Mouse (Mus musculus): ENCODE measurements at regions not wholly inside any gene's neighbourhood (a gene's known extent, or its start where the extent isn't known, plus 50 kb on each side); places are given as distances from the start of the nearest gene placed in this dataset.

DNA sequence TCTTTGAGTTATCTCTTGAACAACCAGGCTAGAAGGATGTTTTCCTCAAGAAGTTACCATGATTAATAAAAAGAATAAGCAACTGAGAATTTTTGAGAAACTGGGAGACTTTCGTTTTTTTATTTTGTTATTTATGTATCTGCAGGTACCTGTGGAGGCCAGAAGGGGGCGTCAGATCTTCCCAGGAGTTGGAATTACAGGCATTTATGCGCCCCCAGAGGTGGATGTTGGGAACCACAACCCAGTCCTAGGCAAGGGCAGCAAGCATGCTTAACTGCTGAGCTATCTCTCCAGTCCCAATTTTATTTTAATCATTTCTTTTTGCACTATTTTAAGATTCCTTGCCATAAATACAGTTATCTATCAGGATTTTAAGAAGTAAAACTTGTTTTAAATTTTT is 140.0 kb upstream of the Lmcd1 start:
- Histone ChIP-seq H3K9me3 (replicated peaks; ENCODE audit: low read length) (no peaks in the 10 kb centered on the region), H3K9ac (ENCODE audit: low read depth, low read length) (no peak overlapping the region), H3K4me3 (replicated peaks; ENCODE audit: low read depth, low read length) (no peak overlapping the region), H3K27me3 (ENCODE audit: insufficient read depth, low read length) (no peaks in the 10 kb centered on the region), H3K4me2 (ENCODE audit: low read length) (no peak overlapping the region), H3K4me1 (replicated peaks; ENCODE audit: insufficient read depth, low read length) (no peaks in the 10 kb centered on the region), H3K36me3 (ENCODE audit: insufficient read depth, low read length) (no peaks in the 10 kb centered on the region), H3K27ac (no peak overlapping the region)
- WGBS = 25% methylated on average over 3 of the region's 3 CpGs
- ATAC-seq (replicated peaks; ENCODE audit: low FRiP score, low read depth) (no peak), DNase-seq (ENCODE audit: low spot score) (peak; percentile 37)
- TF ChIP-seq CTCF (IDR thresholded peaks at IDR 0.05; ENCODE audit: low read depth) = peak; percentile 77

GRCm38 (mm10) chr6:112152535-112153364 is 120.8 kb upstream of the Lmcd1 start:
- Histone ChIP-seq H3K4me2 (ENCODE audit: low read length) (no peak overlapping the region), H3K9me3 (replicated peaks; ENCODE audit: low read length) (no peaks in the 10 kb centered on the region), H3K27me3 (ENCODE audit: insufficient read depth, low read length) (no peaks in the 10 kb centered on the region), H3K27ac (no peak overlapping the region), H3K36me3 (ENCODE audit: insufficient read depth, low read length) (no peaks in the 10 kb centered on the region), H3K4me3 (replicated peaks; ENCODE audit: low read depth, low read length) (no peak overlapping the region), H3K4me1 (replicated peaks; ENCODE audit: insufficient read depth, low read length) (no peaks in the 10 kb centered on the region), H3K9ac (ENCODE audit: low read depth, low read length) (no peak overlapping the region)
- DNase-seq (ENCODE audit: low spot score) (no peak), ATAC-seq (replicated peaks; ENCODE audit: low FRiP score, low read depth) (no peak)
- TF ChIP-seq CTCF (IDR thresholded peaks at IDR 0.05; ENCODE audit: low read depth) = no peak
- WGBS = 69% methylated on average over 10 of the region's 10 CpGs

DNA sequence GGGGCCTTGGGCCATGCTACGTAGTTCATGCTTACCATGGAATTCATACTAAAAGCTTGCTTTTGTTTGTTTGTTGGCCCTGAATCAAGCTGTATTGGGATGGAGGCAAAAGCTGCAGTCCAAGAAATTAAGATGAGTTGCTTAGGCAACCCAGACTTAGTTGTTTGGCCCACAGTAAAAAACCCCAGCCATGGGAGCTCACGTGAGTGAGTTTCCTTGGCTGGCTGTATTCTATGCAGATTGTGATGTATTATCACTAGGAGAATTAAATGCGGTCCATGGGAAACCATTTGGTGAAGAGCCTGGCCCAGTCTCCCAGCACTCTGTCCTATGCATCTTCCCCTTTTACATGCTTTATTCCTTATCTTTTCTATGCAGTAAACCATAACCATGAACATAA is 106.1 kb upstream of the Lmcd1 start:
- Histone ChIP-seq H3K36me3 (ENCODE audit: insufficient read depth, low read length) (no peaks in the 10 kb centered on the region), H3K27ac (no peak overlapping the region), H3K4me2 (ENCODE audit: low read length) (no peak overlapping the region), H3K9me3 (replicated peaks; ENCODE audit: low read length) (no peaks in the 10 kb centered on the region), H3K4me1 (replicated peaks; ENCODE audit: insufficient read depth, low read length) (no peaks in the 10 kb centered on the region), H3K27me3 (ENCODE audit: insufficient read depth, low read length) (no peaks in the 10 kb centered on the region), H3K4me3 (replicated peaks; ENCODE audit: low read depth, low read length) (no peak overlapping the region), H3K9ac (ENCODE audit: low read depth, low read length) (no peak overlapping the region)
- 86% methylated on average over 3 of the region's 3 CpGs for WGBS
- ATAC-seq (replicated peaks; ENCODE audit: low FRiP score, low read depth) = no peak
- no peak for TF ChIP-seq CTCF (IDR thresholded peaks at IDR 0.05; ENCODE audit: low read depth)
- DNase-seq (ENCODE audit: low spot score) = no peak

GRCm38 (mm10) chr6:112176344-112176743 is 97.2 kb upstream of the Lmcd1 start:
- Histone ChIP-seq H3K4me1 (replicated peaks; ENCODE audit: insufficient read depth, low read length) (no peaks in the 10 kb centered on the region), H3K4me3 (replicated peaks; ENCODE audit: low read depth, low read length) (no peak overlapping the region), H3K4me2 (ENCODE audit: low read length) (no peak overlapping the region), H3K27ac (no peak overlapping the region), H3K27me3 (ENCODE audit: insufficient read depth, low read length) (no peaks in the 10 kb centered on the region), H3K9me3 (replicated peaks; ENCODE audit: low read length) (no peaks in the 10 kb centered on the region), H3K36me3 (ENCODE audit: insufficient read depth, low read length) (no peaks in the 10 kb centered on the region), H3K9ac (ENCODE audit: low read depth, low read length) (no peak overlapping the region)
- no peak for TF ChIP-seq CTCF (IDR thresholded peaks at IDR 0.05; ENCODE audit: low read depth)
- DNase-seq (ENCODE audit: low spot score) = no peak
- ATAC-seq (replicated peaks; ENCODE audit: low FRiP score, low read depth) = no peak; the same call in 1 of the 2 replicates
- 34% methylated on average over 2 of the region's 2 CpGs for WGBS

- ATAC-seq (replicated peaks; ENCODE audit: low FRiP score, low read depth) = no peak
Measured at GRCm38 (mm10) chr6:112187636-112188035, 85.9 kb upstream of the Lmcd1 start.

DNA sequence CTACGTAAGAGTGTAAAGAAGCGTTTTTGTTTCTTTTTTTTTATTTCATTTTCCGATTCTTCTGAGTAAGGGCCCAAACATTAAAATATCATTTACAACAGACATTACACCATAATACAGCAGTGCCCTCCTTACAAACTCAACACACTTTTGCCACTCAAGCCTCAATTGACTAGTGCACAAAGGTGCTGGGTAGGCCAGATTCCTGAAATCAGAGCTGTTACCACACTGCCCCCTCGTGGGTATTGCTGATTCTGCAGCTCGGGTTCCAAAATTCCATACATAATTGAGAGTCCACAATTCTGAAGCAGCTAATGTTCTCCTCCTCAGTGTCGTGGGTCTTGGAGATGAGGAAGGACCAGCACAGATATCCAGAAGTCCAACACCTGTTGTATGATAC is 82.5 kb upstream of the Lmcd1 start:
- no peak overlapping the region for H3K9ac ChIP-seq (ENCODE audit: low read depth, low read length)
- H3K27me3 ChIP-seq (ENCODE audit: insufficient read depth, low read length) = no peaks in the 10 kb centered on the region
- TF ChIP-seq CTCF (IDR thresholded peaks at IDR 0.05; ENCODE audit: low read depth) = peak; percentile 93
- WGBS = 44% methylated on average over 6 of the region's 6 CpGs
- no peak overlapping the region for H3K4me3 ChIP-seq (replicated peaks; ENCODE audit: low read depth, low read length)
- no peak overlapping the region for H3K27ac ChIP-seq
- ATAC-seq (replicated peaks; ENCODE audit: low FRiP score, low read depth) (no peak), DNase-seq (ENCODE audit: low spot score) (peak; percentile 82)
- no peaks in the 10 kb centered on the region for H3K9me3 ChIP-seq (replicated peaks; ENCODE audit: low read length)
- H3K4me2 ChIP-seq (ENCODE audit: low read length) = no peak overlapping the region
- H3K36me3 ChIP-seq (ENCODE audit: insufficient read depth, low read length) = no peaks in the 10 kb centered on the region
- no peaks in the 10 kb centered on the region for H3K4me1 ChIP-seq (replicated peaks; ENCODE audit: insufficient read depth, low read length)

More at GRCm38 (mm10) chr6:112187636-112188035, 85.9 kb upstream of the Lmcd1 start:
- TF ChIP-seq CTCF (IDR thresholded peaks at IDR 0.05; ENCODE audit: low read depth) = no peak
- Histone ChIP-seq H3K36me3 (ENCODE audit: insufficient read depth, low read length) (no peaks in the 10 kb centered on the region), H3K4me2 (ENCODE audit: low read length) (no peak overlapping the region), H3K9me3 (replicated peaks; ENCODE audit: low read length) (no peaks in the 10 kb centered on the region), H3K27me3 (ENCODE audit: insufficient read depth, low read length) (no peaks in the 10 kb centered on the region), H3K27ac (no peak overlapping the region), H3K4me3 (replicated peaks; ENCODE audit: low read depth, low read length) (no peak overlapping the region), H3K4me1 (replicated peaks; ENCODE audit: insufficient read depth, low read length) (no peaks in the 10 kb centered on the region), H3K9ac (ENCODE audit: low read depth, low read length) (no peak overlapping the region)
- 62% methylated on average over 2 of the region's 2 CpGs for WGBS
- DNase-seq (ENCODE audit: low spot score) = no peak

Measured in kidney, postnatal 0 days (tissue).